Mouse (Mus musculus): ENCODE measurements around the gene Pbx2.

DNA sequence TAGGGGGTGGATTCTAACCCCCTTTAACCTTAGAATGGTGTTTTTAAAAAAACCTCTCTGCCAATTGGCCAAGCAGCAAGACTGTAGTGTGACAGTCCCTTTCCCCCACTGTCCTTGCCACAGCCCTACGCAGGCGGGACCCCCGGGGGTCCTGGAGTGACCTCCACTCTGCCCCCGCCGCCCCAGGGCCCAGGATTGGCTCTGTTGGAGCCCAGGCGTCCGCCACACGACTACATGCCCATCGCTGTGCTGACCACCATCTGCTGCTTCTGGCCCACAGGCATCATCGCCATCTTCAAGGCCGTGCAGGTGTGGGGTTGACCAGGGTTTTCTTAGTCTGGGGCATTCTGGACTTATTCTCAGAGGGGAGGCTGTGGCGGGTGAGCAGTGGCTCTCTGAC is 40.6 kb downstream of the Pbx2 start:
- TF ChIP-seq CTCF (IDR thresholded peaks at IDR 0.05; ENCODE audit: borderline replicate concordance, insufficient read depth, low read length) (no peak), POLR2A (IDR thresholded peaks at IDR 0.05; ENCODE audit: low read depth, low read length) (no peak)

Data from embryonic fibroblast, embryonic 13.5 days (primary cell).